Mouse (Mus musculus) testis, adult 2 months (tissue): ENCODE results near the gene Sbno2. TPM values are rescaled to one million over a fixed set of nuclear protein-coding genes. Genes with fewer than 3 reads are reported as not detected.

Source experiments
- H3K27ac ChIP-seq: fragments of 200-500 bp; 2 replicates; pipeline ENCODE4 v1.5.1; 2012; ENCODE audit warnings: low read depth, low read length; ENCODE audit not compliant: control insufficient read depth, insufficient read depth
- H3K27me3 ChIP-seq: fragments of 200-500 bp; 2 replicates; pipeline ENCODE4 v1.6.1; 2012; ENCODE audit warnings: mild to moderate bottlenecking, low read length, moderate library complexity; ENCODE audit not compliant: control insufficient read depth, insufficient read depth
- H3K36me3 ChIP-seq: fragments of 200-500 bp; 2 replicates; pipeline ENCODE4 v1.6.1; 2012; ENCODE audit warnings: mild to moderate bottlenecking, low read length; ENCODE audit not compliant: control insufficient read depth, insufficient read depth
- H3K4me1 ChIP-seq: fragments of 200-500 bp; 2 replicates; pipeline ENCODE4 v1.6.1; 2012; ENCODE audit warnings: low read length; ENCODE audit not compliant: control insufficient read depth, insufficient read depth
- H3K4me3 ChIP-seq: fragments of 200-500 bp; 2 replicates; pipeline ENCODE4 v1.5.1; 2012; ENCODE audit warnings: low read depth, mild to moderate bottlenecking, low read length, moderate library complexity, mixed read lengths; ENCODE audit not compliant: control insufficient read depth
- CTCF ChIP-seq: fragments of 200-500 bp; IDR thresholded peaks from 2 replicates; pipeline ENCODE4 v1.5.1; 2012; ENCODE audit warnings: low read depth, mild to moderate bottlenecking, inconsistent platforms, low read length, moderate library complexity; ENCODE audit not compliant: control insufficient read depth, insufficient read depth, insufficient replicate concordance
- POLR2A ChIP-seq: fragments of 200-500 bp; IDR thresholded peaks from 2 replicates; pipeline ENCODE4 v1.6.1; 2012; ENCODE audit warnings: low read depth, mild to moderate bottlenecking, inconsistent platforms, low read length, moderate library complexity; ENCODE audit not compliant: control insufficient read depth
- polyA plus RNA-seq: library from polyadenylated mRNA; depleted of rRNA; stranded (reverse); fragments of >200 nt; gene quantifications from 2 replicates; pipeline ENCODE4 v1.2.3, GENCODE M21; 2012; rRNA removed

Gene Sbno2
- polyA plus RNA-seq, 1 experiment = 13.9 TPM

DNA sequence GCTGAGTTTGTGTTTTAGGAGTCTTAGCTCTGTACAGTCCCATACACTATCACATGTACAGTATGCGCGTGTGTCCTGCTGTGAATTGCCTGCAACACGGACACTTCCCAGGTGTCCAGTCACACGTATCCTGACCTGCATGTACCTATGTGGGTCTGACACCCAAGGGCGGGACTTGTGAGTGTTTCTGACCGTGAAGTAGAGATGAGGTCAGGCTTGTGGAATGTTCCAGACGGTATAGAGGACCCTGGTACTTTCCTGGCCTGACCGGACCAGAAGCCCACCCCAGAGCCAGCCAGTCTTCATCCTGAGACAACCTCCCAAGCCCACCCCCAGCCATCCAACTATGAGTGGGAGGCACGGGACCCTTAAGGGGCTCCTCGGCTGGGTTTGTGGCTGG is 89.8 kb downstream of the Sbno2 start:
- H3K27me3 ChIP-seq = no peaks in the 10 kb centered on the region
- H3K36me3 ChIP-seq = no peaks in the 10 kb centered on the region
- H3K4me1 ChIP-seq = no peaks in the 10 kb centered on the region
- TF ChIP-seq POLR2A (no peak), CTCF (no peak)
- no peak overlapping the region for H3K27ac ChIP-seq
- no peak overlapping the region for H3K4me3 ChIP-seq

DNA sequence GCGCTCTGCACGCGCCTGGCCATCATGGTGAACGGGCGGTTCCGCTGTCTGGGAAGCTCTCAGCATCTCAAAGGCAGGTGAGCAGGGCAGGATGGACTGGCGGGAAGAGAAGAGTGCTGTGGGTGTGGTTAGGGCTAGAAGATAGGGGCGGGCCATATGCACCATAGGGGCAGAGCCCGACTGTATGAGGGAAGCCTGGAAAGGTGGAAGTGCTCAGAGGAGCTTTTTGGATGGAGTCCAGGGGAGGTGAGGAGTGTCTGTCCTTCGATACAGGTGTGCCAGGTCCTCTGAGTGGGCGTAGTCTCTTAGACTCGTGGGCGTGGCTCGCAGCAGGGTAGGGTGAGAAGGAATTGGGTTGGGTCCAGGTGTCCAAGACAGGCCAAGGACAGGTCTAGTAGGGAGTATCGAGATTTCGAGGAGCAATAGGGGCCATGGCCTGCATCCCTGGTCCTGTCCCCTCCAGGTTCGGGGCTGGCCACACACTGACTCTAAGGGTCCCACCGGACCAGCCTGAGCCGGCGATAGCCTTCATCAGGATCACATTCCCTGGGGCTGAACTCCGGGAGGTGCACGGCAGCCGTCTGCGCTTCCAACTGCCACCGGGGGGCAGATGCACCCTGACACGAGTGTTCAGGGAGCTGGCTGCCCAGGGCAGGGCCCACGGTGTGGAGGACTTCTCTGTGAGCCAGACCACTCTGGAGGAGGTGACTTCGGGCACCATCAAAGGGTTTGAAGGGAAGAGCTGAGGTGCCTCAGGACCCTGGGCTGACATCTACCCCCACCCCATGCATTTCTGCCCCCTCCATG is 90.7 kb downstream of the Sbno2 start:
- H3K4me3 ChIP-seq = no peak overlapping the region
- no peak overlapping the region for H3K27ac ChIP-seq

DNA sequence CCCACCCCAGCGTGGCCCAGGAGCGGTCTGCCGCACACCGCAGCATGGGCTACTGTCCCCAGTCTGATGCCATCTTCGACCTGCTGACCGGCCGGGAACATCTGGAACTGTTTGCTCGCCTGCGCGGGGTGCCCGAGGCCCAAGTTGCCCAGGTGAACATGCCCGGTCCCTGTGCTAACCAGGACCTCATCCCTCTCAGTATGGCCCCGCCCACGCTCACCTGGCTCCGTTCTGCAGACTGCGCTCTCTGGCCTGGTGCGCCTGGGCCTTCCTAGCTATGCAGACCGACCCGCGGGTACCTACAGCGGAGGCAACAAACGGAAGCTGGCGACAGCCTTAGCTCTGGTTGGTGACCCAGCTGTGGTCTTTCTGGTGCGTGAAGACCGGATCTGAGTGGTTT is 91.8 kb downstream of the Sbno2 start:
- no peaks in the 10 kb centered on the region for H3K4me1 ChIP-seq
- no peaks in the 10 kb centered on the region for H3K36me3 ChIP-seq
- H3K4me3 ChIP-seq = no peak overlapping the region
- no peak overlapping the region for H3K27ac ChIP-seq
- TF ChIP-seq CTCF = no peak
- no peak for TF ChIP-seq POLR2A
- no peaks in the 10 kb centered on the region for H3K27me3 ChIP-seq

More for the DNA sequence above, 90.7 kb downstream of the Sbno2 start:
- Histone ChIP-seq H3K4me1 (no peaks in the 10 kb centered on the region), H3K36me3 (no peaks in the 10 kb centered on the region), H3K27me3 (no peaks in the 10 kb centered on the region)
- TF ChIP-seq POLR2A (no peak), CTCF (0 out of 2 replicates have a peak, but pooled peaks have one; percentile 2)

DNA sequence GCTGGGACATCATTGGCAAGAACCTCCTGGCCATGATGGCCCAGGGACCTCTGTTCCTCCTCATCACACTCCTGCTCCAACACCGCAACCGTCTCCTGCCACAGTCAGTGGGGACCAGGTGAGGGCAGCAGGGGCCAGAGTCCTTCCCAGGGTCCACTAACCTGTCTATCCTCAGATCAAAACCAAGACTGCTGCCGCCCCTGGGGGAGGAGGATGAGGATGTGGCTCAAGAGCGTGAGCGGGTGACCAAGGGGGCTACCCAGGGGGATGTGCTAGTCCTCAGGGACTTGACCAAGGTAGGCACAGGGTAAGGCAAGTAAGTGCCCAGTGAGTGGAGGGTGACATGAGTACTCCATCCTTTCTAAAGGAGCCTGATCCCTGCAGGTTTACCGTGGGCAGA is 93.6 kb downstream of the Sbno2 start:
- Histone ChIP-seq H3K4me1 (no peaks in the 10 kb centered on the region), H3K4me3 (no peak overlapping the region), H3K27ac (no peak overlapping the region), H3K27me3 (no peaks in the 10 kb centered on the region), H3K36me3 (no peaks in the 10 kb centered on the region)
- no peak for TF ChIP-seq POLR2A
- no peak for TF ChIP-seq CTCF

Other genes starting within 250 kb of the Sbno2 start
- 0.72 and 0.90 TPM in 2 replicates for gene Prtn3, start 231.1 kb downstream of the Sbno2 start, polyA plus RNA-seq
- gene Plppr3, start 230.9 kb downstream of the Sbno2 start, polyA plus RNA-seq = 1.6 and 2.7 TPM in 2 replicates
- 0.11 and 0.22 TPM in 2 replicates for gene Elane, start 219.3 kb downstream of the Sbno2 start, polyA plus RNA-seq
- gene Cfd, start 214.7 kb downstream of the Sbno2 start, polyA plus RNA-seq = 18.0 and 33.8 TPM in 2 replicates
- gene Med16, start 196.6 kb downstream of the Sbno2 start, polyA plus RNA-seq = 163 and 181 TPM in 2 replicates
- not detected in 2 replicates for gene Gm26602, start 194.7 kb downstream of the Sbno2 start, polyA plus RNA-seq
- gene Kiss1r, start 188.6 kb downstream of the Sbno2 start, polyA plus RNA-seq = 0.75 and 0.99 TPM in 2 replicates
- gene R3hdm4, start 184.4 kb downstream of the Sbno2 start, polyA plus RNA-seq = 15.0 and 15.2 TPM in 2 replicates
- 59.5 and 65.0 TPM in 2 replicates for gene Arid3a, start 178.5 kb downstream of the Sbno2 start, polyA plus RNA-seq
- gene Wdr18, start 145.4 kb downstream of the Sbno2 start, polyA plus RNA-seq = 33.9 and 36.5 TPM in 2 replicates
- 17.4 and 18.9 TPM in 2 replicates for gene Grin3b, start 134.9 kb downstream of the Sbno2 start, polyA plus RNA-seq
- 202 and 209 TPM in 2 replicates for gene Tmem259, start 121.2 kb downstream of the Sbno2 start, polyA plus RNA-seq
- gene Cnn2, start 117.0 kb downstream of the Sbno2 start, polyA plus RNA-seq = 4.4 and 6.8 TPM in 2 replicates
- gene Abca7, start 109.1 kb downstream of the Sbno2 start, polyA plus RNA-seq = 2.2 and 2.3 TPM in 2 replicates
- 2.1 and 3.4 TPM in 2 replicates for gene Arhgap45, start 88.9 kb downstream of the Sbno2 start, polyA plus RNA-seq
- gene Polr2e, start 65.8 kb downstream of the Sbno2 start, polyA plus RNA-seq = 104 and 113 TPM in 2 replicates
- gene Gpx4, start 58.4 kb downstream of the Sbno2 start, polyA plus RNA-seq = 3,516 and 3,720 TPM in 2 replicates
- 215 and 222 TPM in 2 replicates for gene Stk11, start 10.2 kb upstream of the Sbno2 start, polyA plus RNA-seq
- 241 and 347 TPM in 2 replicates for gene Atp5d, start 33.1 kb upstream of the Sbno2 start, polyA plus RNA-seq
- gene Cbarp, start 35.3 kb upstream of the Sbno2 start, polyA plus RNA-seq = 3.8 and 5.1 TPM in 2 replicates
- gene Midn, start 42.7 kb upstream of the Sbno2 start, polyA plus RNA-seq = 70.1 and 79.2 TPM in 2 replicates
- gene Cirbp, start 60.4 kb upstream of the Sbno2 start, polyA plus RNA-seq = 105 and 127 TPM in 2 replicates
- 7.4 and 7.9 TPM in 2 replicates for gene 1600002K03Rik, start 67.4 kb upstream of the Sbno2 start, polyA plus RNA-seq
- 1.1 and 1.4 TPM in 2 replicates for gene Efna2, start 73.9 kb upstream of the Sbno2 start, polyA plus RNA-seq
- gene Mum1, start 120.9 kb upstream of the Sbno2 start, polyA plus RNA-seq = 282 and 295 TPM in 2 replicates
- 105 and 132 TPM in 2 replicates for gene Ndufs7, start 143.6 kb upstream of the Sbno2 start, polyA plus RNA-seq
- gene Gamt, start 155.4 kb upstream of the Sbno2 start, polyA plus RNA-seq = 38.5 and 39.6 TPM in 2 replicates
- 97.5 and 114 TPM in 2 replicates for gene Dazap1, start 155.9 kb upstream of the Sbno2 start, polyA plus RNA-seq
- gene Rps15, start 186.9 kb upstream of the Sbno2 start, polyA plus RNA-seq = 672 and 893 TPM in 2 replicates
- gene Apc2, start 190.4 kb upstream of the Sbno2 start, polyA plus RNA-seq = 1.4 and 1.8 TPM in 2 replicates
- 11.3 and 13.1 TPM in 2 replicates for gene 2310011J03Rik, start 215.0 kb upstream of the Sbno2 start, polyA plus RNA-seq
- gene Pcsk4, start 223.9 kb upstream of the Sbno2 start, polyA plus RNA-seq = 324 and 326 TPM in 2 replicates
- 698 and 732 TPM in 2 replicates for gene Reep6, start 224.4 kb upstream of the Sbno2 start, polyA plus RNA-seq
- 3.3 and 4.1 TPM in 2 replicates for gene Adamtsl5, start 242.8 kb upstream of the Sbno2 start, polyA plus RNA-seq